Mouse (Mus musculus) myocyte (in vitro differentiated cells): Measurements from ENCODE around the gene E2f3. TPM values are rescaled to one million over a fixed set of nuclear protein-coding genes. Genes with fewer than 3 reads are reported as not detected.

ENCODE experiments used
- H3K27me3 ChIP-seq: one replicate; pipeline ENCODE4 v1.6.1; 2011; ENCODE audit not compliant: control insufficient read depth, insufficient read depth, insufficient read length
- H3K36me3 ChIP-seq: one replicate; pipeline ENCODE4 v1.6.1; 2011; ENCODE audit not compliant: control insufficient read depth, insufficient read depth
- H3K4me2 ChIP-seq: one replicate; pipeline ENCODE4 v1.6.1; 2011; ENCODE audit warnings: low read depth, control low read depth
- H3K4me3 ChIP-seq: one replicate; pipeline ENCODE4 v1.5.1; 2011; ENCODE audit warnings: mild to moderate bottlenecking, control low read depth, moderate library complexity
- H3K79me2 ChIP-seq: one replicate; pipeline ENCODE4 v1.6.1; 2011; ENCODE audit not compliant: control insufficient read depth, insufficient read depth
- H3ac ChIP-seq: one replicate; pipeline ENCODE4 v1.6.1; 2011; ENCODE audit not compliant: control insufficient read depth, insufficient read length
- CEBPB ChIP-seq: IDR thresholded peaks from 2 replicates; pipeline ENCODE4 v1.6.1; 2011; ENCODE audit warnings: mild to moderate bottlenecking, moderate library complexity; ENCODE audit not compliant: poor library complexity, insufficient read depth, severe bottlenecking
- E2F4 ChIP-seq: IDR thresholded peaks from one replicate; pipeline ENCODE4 v1.6.1; 2011; ENCODE audit warnings: mild to moderate bottlenecking, control low read depth, moderate library complexity; ENCODE audit not compliant: insufficient read depth
- MAX ChIP-seq: IDR thresholded peaks from one replicate; pipeline ENCODE4 v1.6.1; 2011; ENCODE audit warnings: low read depth, mild to moderate bottlenecking, control low read depth
- MYOD1 ChIP-seq, 3 experiments: IDR thresholded peaks; one replicate each; pipeline ENCODE4 v1.6.1; 2011; ENCODE audit warnings: control low read depth in 2 of 3, low read depth in 2 of 3, mild to moderate bottlenecking in 2 of 3, moderate library complexity in 1 of 3; ENCODE audit not compliant: insufficient read length in 2 of 3, control insufficient read depth in 1 of 3
- MYOG ChIP-seq, 3 experiments: IDR thresholded peaks; one replicate each; pipeline ENCODE4 v1.6.1; 2011; ENCODE audit warnings: control low read depth in 2 of 3, low read depth in 2 of 3, mild to moderate bottlenecking in 2 of 3; ENCODE audit not compliant: insufficient read length in 2 of 3, control insufficient read depth in 1 of 3, insufficient read depth in 1 of 3
- POLR2A ChIP-seq: IDR thresholded peaks from one replicate; pipeline ENCODE4 v1.6.1; 2011; ENCODE audit warnings: low read depth, mild to moderate bottlenecking, control low read depth, moderate library complexity; ENCODE audit not compliant: insufficient read length
- POLR2AphosphoS2 ChIP-seq: IDR thresholded peaks from one replicate; pipeline ENCODE4 v1.6.1; 2011; ENCODE audit warnings: low read depth, control low read depth; ENCODE audit not compliant: insufficient read length
- REST ChIP-seq: IDR thresholded peaks from one replicate; pipeline ENCODE4 v1.6.1; 2011; ENCODE audit warnings: mild to moderate bottlenecking, control low read depth, moderate library complexity; ENCODE audit not compliant: insufficient read depth, insufficient read length
- SRF ChIP-seq: IDR thresholded peaks from one replicate; pipeline ENCODE4 v1.6.1; 2011; ENCODE audit warnings: low read depth; ENCODE audit not compliant: control insufficient read depth, insufficient read length
- TCF12 ChIP-seq: IDR thresholded peaks from one replicate; pipeline ENCODE4 v1.6.1; 2011; ENCODE audit warnings: mild to moderate bottlenecking, control low read depth; ENCODE audit not compliant: poor library complexity, insufficient read depth, severe bottlenecking
- TCF3 ChIP-seq: IDR thresholded peaks from one replicate; pipeline ENCODE4 v1.6.1; 2011; ENCODE audit warnings: low read depth, control low read depth; ENCODE audit not compliant: insufficient read length
- USF1 ChIP-seq: IDR thresholded peaks from one replicate; pipeline ENCODE4 v1.6.1; 2011; ENCODE audit warnings: low read depth, mild to moderate bottlenecking, control low read depth, moderate library complexity
- polyA plus RNA-seq: library from polyadenylated mRNA; unstranded; fragments of >200 nt; fragmentation: generic; extraction: Trizol; gene quantifications from one replicate; pipeline ENCODE4 v1.2.1, GENCODE M21; 2012; ENCODE audit warnings: missing spikeins

E2f3 gene
- polyA plus RNA-seq, 1 experiment = 5.6 TPM

DNA sequence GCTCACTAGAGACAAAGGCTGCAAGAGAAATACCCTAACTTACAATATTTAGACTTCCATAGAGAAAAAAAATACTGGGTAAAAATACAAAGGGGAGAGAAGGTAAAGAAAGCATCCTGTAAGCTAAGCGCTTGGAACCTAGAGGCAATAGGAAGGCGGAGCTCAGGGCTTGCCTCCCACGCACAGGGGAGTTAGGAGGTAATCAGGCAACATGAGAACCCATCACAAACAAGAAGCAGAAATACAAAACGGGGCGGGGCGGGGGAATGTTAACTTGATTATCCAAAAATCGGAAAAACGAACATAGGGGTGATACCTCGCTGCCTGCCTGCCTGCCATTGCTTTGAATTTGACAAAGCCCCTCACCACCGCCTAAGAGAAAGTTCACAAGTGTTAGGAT is 31.1 kb downstream of the E2f3 start:
- Histone ChIP-seq H3K4me3 (no peak overlapping the region), H3K27me3 (no peaks in the 10 kb centered on the region), H3K4me2 (no peak overlapping the region), H3K79me2 (peaks cover 99% of the 10 kb centered on the region), H3ac (no peak overlapping the region), H3K36me3 (peaks cover 4% of the 10 kb centered on the region)
- TF ChIP-seq MAX = no peak
- TF ChIP-seq USF1 = no peak
- TF ChIP-seq REST = no peak
- no peak for TF ChIP-seq TCF12
- TF ChIP-seq POLR2A = no peak
- no peak for TF ChIP-seq E2F4
- no peak for TF ChIP-seq MYOG (IDR thresholded peaks at IDR 0.05; ENCODE audit: control insufficient read depth in 1 of 3, insufficient read depth in 1 of 3, insufficient read length in 2 of 3, low read depth in 2 of 3)
- no peak for TF ChIP-seq TCF3
- TF ChIP-seq MYOD1 (IDR thresholded peaks at IDR 0.05; ENCODE audit: control insufficient read depth in 1 of 3, insufficient read length in 2 of 3, low read depth in 2 of 3) = no peak

GRCm38 (mm10) chr13:29953417-29954045 is 32.3 kb downstream of the E2f3 start:
- H3K27me3 ChIP-seq = no peaks in the 10 kb centered on the region
- peaks cover 4% of the 10 kb centered on the region for H3K36me3 ChIP-seq
- TF ChIP-seq MAX (no peak), MYOD1 (IDR thresholded peaks at IDR 0.05; ENCODE audit: control insufficient read depth in 1 of 3, insufficient read length in 2 of 3, low read depth in 2 of 3) (no peak), MYOG (IDR thresholded peaks at IDR 0.05; ENCODE audit: control insufficient read depth in 1 of 3, insufficient read depth in 1 of 3, insufficient read length in 2 of 3, low read depth in 2 of 3) (no peak), USF1 (no peak), SRF (no peak), REST (no peak), E2F4 (no peak)
- H3K79me2 ChIP-seq = peaks cover 99% of the 10 kb centered on the region
- no peak overlapping the region for H3ac ChIP-seq
- no peak overlapping the region for H3K4me2 ChIP-seq
- H3K4me3 ChIP-seq = no peak overlapping the region

GRCm38 (mm10) chr13:29946045-29946444 is 39.8 kb downstream of the E2f3 start:
- no peak overlapping the region for H3K4me2 ChIP-seq
- H3K4me3 ChIP-seq = no peak overlapping the region
- no peaks in the 10 kb centered on the region for H3K36me3 ChIP-seq
- no peak overlapping the region for H3ac ChIP-seq
- H3K79me2 ChIP-seq = peaks cover 94% of the 10 kb centered on the region
- TF ChIP-seq TCF12 (no peak), MAX (no peak), SRF (no peak), MYOG (IDR thresholded peaks at IDR 0.05; ENCODE audit: control insufficient read depth in 1 of 3, insufficient read depth in 1 of 3, insufficient read length in 2 of 3, low read depth in 2 of 3) (no peak), TCF3 (no peak), POLR2A (no peak), E2F4 (no peak), MYOD1 (IDR thresholded peaks at IDR 0.05; ENCODE audit: control insufficient read depth in 1 of 3, insufficient read length in 2 of 3, low read depth in 2 of 3) (no peak), CEBPB (no peak), REST (no peak), USF1 (no peak), POLR2AphosphoS2 (no peak)
- no peaks in the 10 kb centered on the region for H3K27me3 ChIP-seq

DNA sequence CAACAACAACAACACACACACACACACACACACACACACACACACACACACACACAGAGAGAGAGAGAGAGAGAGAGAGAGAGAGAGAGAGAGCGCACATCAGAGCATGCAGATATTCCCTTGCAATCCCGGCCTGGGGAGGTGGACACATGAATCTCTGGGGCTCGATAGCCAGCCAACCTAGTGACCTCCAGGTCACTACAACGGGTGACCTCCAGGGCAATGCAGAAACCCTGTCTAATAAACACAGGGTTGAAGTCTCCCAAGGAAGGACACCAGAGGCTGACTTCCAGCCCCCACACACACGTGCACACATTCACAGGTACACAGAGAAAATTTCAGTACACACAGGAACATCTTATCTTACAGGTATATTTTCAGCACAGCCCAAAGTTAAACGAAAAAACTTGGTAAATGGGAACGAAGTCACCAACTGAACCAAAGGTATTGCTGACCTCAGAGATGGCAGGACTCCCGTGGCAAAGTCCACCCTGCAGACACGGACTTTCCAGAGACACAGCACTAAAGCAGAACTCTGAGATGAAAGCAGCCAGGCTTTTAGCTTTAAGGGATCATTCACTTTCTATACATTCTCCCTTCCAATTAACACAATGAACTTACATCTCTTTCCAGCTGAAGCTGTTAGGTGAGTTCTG is 40.8 kb downstream of the E2f3 start:
- H3K4me2 ChIP-seq = no peak overlapping the region
- TF ChIP-seq E2F4 (no peak), CEBPB (no peak), TCF12 (no peak), TCF3 (no peak), SRF (no peak), MAX (no peak), MYOD1 (IDR thresholded peaks at IDR 0.05; ENCODE audit: control insufficient read depth in 1 of 3, insufficient read length in 2 of 3, low read depth in 2 of 3) (no peak), POLR2A (no peak), POLR2AphosphoS2 (no peak), REST (no peak), USF1 (no peak), MYOG (IDR thresholded peaks at IDR 0.05; ENCODE audit: control insufficient read depth in 1 of 3, insufficient read depth in 1 of 3, insufficient read length in 2 of 3, low read depth in 2 of 3) (no peak)
- no peak overlapping the region for H3K4me3 ChIP-seq
- H3K36me3 ChIP-seq = peaks cover 5% of the 10 kb centered on the region
- peaks cover 93% of the 10 kb centered on the region for H3K79me2 ChIP-seq
- H3K27me3 ChIP-seq = no peaks in the 10 kb centered on the region
- no peak overlapping the region for H3ac ChIP-seq

GRCm38 (mm10) chr13:29944493-29944892 is 41.4 kb downstream of the E2f3 start:
- Histone ChIP-seq H3K27me3 (no peaks in the 10 kb centered on the region), H3ac (no peak overlapping the region), H3K36me3 (peaks cover 5% of the 10 kb centered on the region), H3K4me2 (no peak overlapping the region), H3K79me2 (peaks cover 92% of the 10 kb centered on the region), H3K4me3 (no peak overlapping the region)
- no peak for TF ChIP-seq MAX
- no peak for TF ChIP-seq MYOG (IDR thresholded peaks at IDR 0.05; ENCODE audit: control insufficient read depth in 1 of 3, insufficient read depth in 1 of 3, insufficient read length in 2 of 3, low read depth in 2 of 3)
- TF ChIP-seq REST = no peak
- no peak for TF ChIP-seq TCF3
- no peak for TF ChIP-seq POLR2A
- TF ChIP-seq USF1 = no peak
- no peak for TF ChIP-seq TCF12
- TF ChIP-seq CEBPB = no peak
- TF ChIP-seq MYOD1 (IDR thresholded peaks at IDR 0.05; ENCODE audit: control insufficient read depth in 1 of 3, insufficient read length in 2 of 3, low read depth in 2 of 3) = no peak
